Mouse (Mus musculus) cerebellum, adult 18-20 months (tissue): Measurements from ENCODE around the gene Aqp1.

ENCODE experiments used
- DNase-seq, 2 experiments: peaks; one replicate each; pipeline ENCODE4 v3.0.0; 2021

Aqp1 gene

GRCm38 (mm10) chr6:55332773-55333109 is 3.5 kb upstream of the Aqp1 start:
- no peak for DNase-seq

GRCm38 (mm10) chr6:55337242-55337641 is 1.0 kb downstream of the Aqp1 start:
- no peak for DNase-seq

DNA sequence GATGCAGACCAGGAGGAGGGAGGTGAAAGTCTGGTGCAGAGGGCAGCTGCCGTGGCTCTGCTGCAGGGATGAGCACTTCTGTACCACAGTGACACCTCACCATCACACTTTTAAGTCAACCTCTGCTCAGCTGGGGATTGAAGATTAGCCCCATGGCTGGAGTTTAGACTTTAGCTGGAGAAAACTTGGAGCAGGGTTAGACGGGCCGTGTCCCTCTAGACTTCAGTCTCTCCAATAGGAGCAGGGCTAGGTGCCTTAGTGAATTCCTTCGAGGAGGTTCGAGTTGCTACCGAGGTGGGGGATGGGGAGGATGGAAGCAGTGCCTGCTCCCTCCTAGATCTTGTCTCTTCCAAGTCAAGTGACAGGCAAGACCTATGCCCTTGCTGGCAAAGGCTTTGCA is 1.8 kb downstream of the Aqp1 start:
- no peak for DNase-seq

DNA sequence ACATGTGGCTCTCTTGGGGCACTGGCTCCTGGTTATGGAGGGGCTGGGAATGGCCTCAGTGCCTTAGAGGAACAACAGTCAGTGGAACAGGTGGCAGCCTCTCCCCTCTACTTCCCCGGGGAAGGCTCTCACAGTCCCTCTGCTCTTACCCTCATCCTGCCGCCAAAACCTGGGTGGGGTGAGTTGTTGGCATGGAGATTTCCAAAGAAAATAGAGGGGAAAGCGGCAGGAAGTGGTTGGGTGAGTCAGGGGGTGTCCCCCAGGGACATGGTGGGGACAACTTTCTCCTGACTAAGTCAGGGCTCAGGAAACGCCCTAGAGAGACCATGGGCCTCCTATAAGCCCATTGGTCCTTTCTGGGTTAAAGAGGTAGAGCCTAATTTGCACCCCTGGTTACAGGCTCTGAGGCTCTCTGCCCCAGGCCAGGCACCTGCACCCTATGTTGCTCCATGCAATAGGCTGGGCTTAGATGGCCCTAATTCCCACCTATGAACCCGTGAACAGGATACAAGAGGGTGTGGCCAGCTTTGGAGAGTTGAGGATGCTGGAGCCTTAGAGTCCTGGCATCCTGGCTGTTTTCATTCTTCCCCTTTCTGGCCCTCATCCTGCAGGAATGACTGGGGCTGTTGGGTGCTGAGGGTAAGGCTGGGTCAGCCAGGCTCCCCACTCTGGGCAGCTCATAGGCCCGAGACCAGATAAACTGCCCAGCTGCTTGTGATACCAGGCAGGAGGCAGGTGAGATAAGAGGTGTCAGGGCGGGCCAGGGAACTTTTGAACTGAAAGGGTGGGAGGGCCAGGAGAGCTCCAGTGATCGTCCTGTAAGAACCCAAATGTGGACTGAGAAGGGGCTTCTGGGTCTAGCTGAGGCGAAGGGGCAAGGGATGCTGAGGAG is 2.9 kb downstream of the Aqp1 start:
- no peak for DNase-seq

DNA sequence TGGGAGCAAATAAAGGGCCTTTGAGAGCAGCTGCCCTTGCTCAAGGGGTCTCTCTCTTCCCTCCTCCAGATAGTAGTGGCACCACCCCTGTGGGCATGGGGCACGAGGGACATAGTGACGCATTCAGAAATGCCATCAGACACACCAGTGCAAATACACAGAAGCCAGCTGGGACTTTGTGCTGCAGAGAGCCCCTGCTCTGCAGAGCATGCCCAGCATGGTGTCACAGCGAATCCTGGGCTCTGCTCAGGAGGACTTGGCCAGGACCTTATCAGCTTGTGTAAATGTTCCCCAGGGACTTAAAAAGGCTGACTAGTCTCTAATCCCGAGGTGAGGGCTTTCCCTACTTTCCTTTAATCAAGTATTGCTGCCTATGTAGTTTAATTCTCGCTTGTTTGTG is 5.5 kb downstream of the Aqp1 start:
- DNase-seq = no peak

DNA sequence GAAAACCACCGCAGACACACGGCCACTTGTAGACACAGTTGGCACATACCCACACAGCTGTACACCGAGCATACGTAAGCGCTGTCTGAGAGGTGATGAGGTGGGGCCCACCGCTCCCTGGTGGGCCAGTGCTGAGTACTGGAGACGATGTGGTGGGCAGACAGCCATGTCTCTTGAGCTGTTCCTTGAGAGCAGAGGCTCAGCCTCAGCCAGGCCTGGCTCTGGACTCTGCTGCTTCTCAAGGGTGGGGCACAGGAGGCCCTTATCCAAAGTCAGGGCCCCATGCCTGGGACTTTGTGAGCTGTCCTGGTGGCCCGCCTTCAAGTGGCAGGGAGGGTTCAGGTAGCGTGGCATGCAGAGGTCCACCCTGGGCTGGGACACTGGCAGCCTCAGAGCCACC is 6.1 kb downstream of the Aqp1 start:
- DNase-seq = no peak

- no peak for DNase-seq
Measured at GRCm38 (mm10) chr6:55343446-55343845, 7.2 kb downstream of the Aqp1 start.

- no peak for DNase-seq
Measured at GRCm38 (mm10) chr6:55344291-55345016, 8.2 kb downstream of the Aqp1 start.

GRCm38 (mm10) chr6:55345264-55345663 is 9.0 kb downstream of the Aqp1 start:
- DNase-seq = no peak

DNA sequence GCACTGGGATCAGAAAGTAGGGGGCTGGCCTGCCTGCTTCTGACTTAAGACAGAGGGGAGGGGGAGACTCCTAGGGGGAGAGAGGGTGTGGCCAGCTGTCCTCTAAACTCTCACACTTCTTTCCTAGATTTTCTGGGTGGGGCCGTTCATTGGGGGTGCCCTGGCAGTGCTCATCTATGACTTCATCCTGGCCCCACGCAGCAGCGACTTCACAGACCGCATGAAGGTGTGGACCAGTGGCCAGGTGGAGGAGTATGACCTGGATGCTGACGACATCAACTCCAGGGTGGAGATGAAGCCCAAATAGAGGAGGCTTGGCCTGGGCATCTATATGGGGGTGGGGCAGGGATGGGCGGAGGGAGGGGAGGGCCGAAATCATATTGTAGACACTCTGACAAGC is 10.3 kb downstream of the Aqp1 start:
- no peak for DNase-seq

GRCm38 (mm10) chr6:55347711-55348571 is 11.7 kb downstream of the Aqp1 start:
- no peak for DNase-seq

DNA sequence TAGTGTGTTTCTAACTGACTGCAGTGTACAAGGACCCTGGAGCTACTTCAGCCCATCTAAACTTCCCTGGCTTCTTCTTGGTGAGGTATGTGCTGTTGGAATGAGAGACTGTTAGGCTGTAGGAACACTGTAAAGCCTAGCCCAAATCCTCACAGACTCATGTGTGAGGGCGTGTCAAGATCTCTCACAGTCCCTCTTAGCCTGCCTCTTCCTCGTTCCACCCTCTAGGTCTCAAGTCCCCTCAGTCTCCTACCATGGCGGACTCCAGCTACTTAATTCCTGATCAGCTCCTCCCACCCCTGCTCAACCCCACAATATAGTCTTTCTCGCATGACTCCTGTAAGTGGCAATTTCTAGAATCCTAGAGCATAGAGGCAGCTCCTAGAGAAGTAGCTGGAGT is 13.0 kb downstream of the Aqp1 start:
- DNase-seq = no peak

- no peak for DNase-seq
Measured at GRCm38 (mm10) chr6:55350383-55350952, 14.2 kb downstream of the Aqp1 start.

- no peak for DNase-seq
Measured at GRCm38 (mm10) chr6:55351712-55352111, 15.5 kb downstream of the Aqp1 start.

GRCm38 (mm10) chr6:55353711-55354445 is 17.6 kb downstream of the Aqp1 start:
- no peak for DNase-seq

- no peak for DNase-seq
Measured at GRCm38 (mm10) chr6:55354456-55355117, 18.4 kb downstream of the Aqp1 start.

DNA sequence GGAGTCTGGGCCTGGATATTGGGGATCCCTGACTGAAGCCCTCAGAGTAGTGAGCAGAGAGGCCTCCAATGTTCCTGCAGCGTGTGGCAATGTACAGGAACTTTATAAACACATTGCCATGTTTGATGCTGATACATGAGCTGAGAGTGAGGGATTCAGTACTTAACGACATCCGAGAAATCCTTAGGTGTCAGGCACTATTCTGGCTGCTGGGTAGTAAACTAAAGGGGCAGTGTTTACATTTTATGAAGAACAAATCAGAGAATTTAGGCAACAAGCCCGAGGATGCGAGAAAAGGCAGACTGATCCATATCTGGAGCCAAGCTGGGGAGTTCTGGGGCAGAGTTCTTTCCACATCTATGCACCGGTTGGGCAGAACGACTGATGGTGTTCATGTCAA is 19.3 kb downstream of the Aqp1 start:
- no peak for DNase-seq

- no peak for DNase-seq
Measured at GRCm38 (mm10) chr6:55356017-55356703, 19.9 kb downstream of the Aqp1 start.

- no peak for DNase-seq
Measured at GRCm38 (mm10) chr6:55356976-55357635, 20.9 kb downstream of the Aqp1 start.

- DNase-seq = no peak
Measured at GRCm38 (mm10) chr6:55357636-55358031, 21.4 kb downstream of the Aqp1 start.
